Mouse (Mus musculus): ENCODE results near the gene Ppp5c.

DNA sequence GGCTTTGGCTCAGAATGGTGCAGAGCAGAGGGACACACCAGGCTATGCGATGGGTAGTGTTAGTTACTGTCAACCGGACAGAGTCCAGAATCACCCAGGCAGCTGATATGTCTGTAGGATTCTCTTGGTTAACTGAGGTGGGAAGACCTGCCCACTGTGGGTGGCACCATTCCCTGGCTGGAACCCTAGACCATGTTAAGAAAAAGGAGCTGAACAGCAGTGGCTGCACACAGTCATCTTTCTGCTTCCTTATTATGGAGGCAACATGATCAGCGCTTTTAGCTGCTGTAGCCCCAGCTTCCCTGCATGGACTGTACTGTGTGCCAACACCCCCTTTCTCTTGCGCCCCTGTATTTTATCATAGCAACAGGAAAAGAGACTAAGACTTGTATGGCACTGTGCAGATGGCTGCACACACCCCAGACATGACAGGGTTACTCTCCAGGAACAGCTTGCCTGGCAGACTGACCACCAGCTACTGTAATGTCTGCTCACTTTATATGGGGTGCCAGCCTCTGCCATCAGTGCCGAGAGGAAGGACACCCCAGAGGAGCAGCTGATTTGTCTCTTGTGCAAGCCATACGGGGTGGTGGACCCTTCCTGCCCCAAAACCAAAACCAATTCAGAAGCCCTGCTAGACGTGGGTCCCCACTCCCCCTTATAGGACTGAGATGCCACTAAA lies 15.7 kb downstream of the Ppp5c start:
- TF ChIP-seq CTCF (IDR thresholded peaks at IDR 0.05; ENCODE audit: extremely low read depth, insufficient read length, insufficient replicate concordance, low read depth, low read length) (no peak), POLR2A (IDR thresholded peaks at IDR 0.05; ENCODE audit: low read depth, low read length) (no peak)
